Mouse (Mus musculus) embryonic facial prominence, embryonic 10.5 days (tissue): ENCODE measurements around the gene Fam219b. TPM values are rescaled to one million over a fixed set of nuclear protein-coding genes. Genes with fewer than 3 reads are reported as not detected.

Experiments used
- DNase-seq: peaks from one replicate; pipeline ENCODE4 v3.0.0-alpha.2; 2017; ENCODE audit warnings: low spot score
- H3K27ac ChIP-seq: fragments of 300-500 bp; sonication (generic); replicated peaks from 2 replicates; pipeline ENCODE4 v1.5.1; 2016; ENCODE audit warnings: mild to moderate bottlenecking
- H3K27me3 ChIP-seq: fragments of 300-500 bp; sonication (generic); replicated peaks from 2 replicates; pipeline ENCODE4 v1.6.1; 2016; ENCODE audit warnings: low read depth, mild to moderate bottlenecking; ENCODE audit not compliant: poor library complexity, severe bottlenecking
- H3K36me3 ChIP-seq: fragments of 300-500 bp; sonication (generic); replicated peaks from 2 replicates; pipeline ENCODE4 v1.6.1; 2016; ENCODE audit warnings: mild to moderate bottlenecking, moderate library complexity
- H3K4me1 ChIP-seq: fragments of 300-500 bp; sonication (generic); 2 replicates; pipeline ENCODE4 v1.6.1; 2016
- H3K4me3 ChIP-seq: fragments of 300-500 bp; sonication (generic); 2 replicates; pipeline ENCODE4 v1.5.1; 2016; ENCODE audit warnings: mild to moderate bottlenecking, moderate library complexity
- H3K9me3 ChIP-seq: fragments of 300-500 bp; sonication (generic); 2 replicates; pipeline ENCODE4 v1.6.1; 2016; ENCODE audit warnings: mild to moderate bottlenecking
- WGBS: fragments of 180-500 bp; shearing (Covaris S2); methylation state at CpG from one replicate; pipeline ENCODE4 v1.1.7; 2016; 5-methylcytosine and 5-hydroxymethylcytosine counted together
- polyA plus RNA-seq: library from polyadenylated mRNA; unstranded; fragments of >200 nt; fragmentation: Nextera tagmentation; extraction: Ambion mirVana; gene quantifications from 2 replicates; pipeline ENCODE4 v1.2.1, GENCODE M21; 2016

Gene Fam219b
- polyA plus RNA-seq, 1 experiment from 2014 or later = 17.7 TPM

GRCm38 (mm10) chr9:57577144-57577849, 40.0 kb downstream of the Fam219b start:
- 0 out of 2 replicates have a peak, but pooled peaks cover 6% of the 10 kb centered on the region for H3K4me1 ChIP-seq
- no peak for DNase-seq
- no peaks in the 10 kb centered on the region for H3K27me3 ChIP-seq
- H3K27ac ChIP-seq = no peak overlapping the region
- WGBS = 83% methylated on average over 6 of the region's 6 CpGs
- no peak overlapping the region for H3K4me3 ChIP-seq
- H3K36me3 ChIP-seq = peaks cover 63% of the 10 kb centered on the region
- H3K9me3 ChIP-seq = no peaks in the 10 kb centered on the region

GRCm38 (mm10) chr9:57584991-57585390, 47.7 kb downstream of the Fam219b start:
- Histone ChIP-seq H3K4me1 (peaks cover 18% of the 10 kb centered on the region), H3K27ac (no peak overlapping the region), H3K9me3 (no peaks in the 10 kb centered on the region), H3K36me3 (peaks cover 76% of the 10 kb centered on the region), H3K27me3 (no peaks in the 10 kb centered on the region), H3K4me3 (no peak overlapping the region)
- 81% methylated on average over 3 of the region's 3 CpGs for WGBS
- DNase-seq = no peak

GRCm38 (mm10) chr9:57589224-57590126, 52.1 kb downstream of the Fam219b start, which contains the start of gene Ulk3:
Ulk3 (plus strand) TSS chr9:57589452.
- peak; percentile 82 for DNase-seq
- Histone ChIP-seq H3K4me3 (peak within 1 kb of the TSS; percentile 90), H3K9me3 (no peaks in the 10 kb centered on the region), H3K27me3 (peaks cover 12% of the 10 kb centered on the region; the same call in 1 of the 2 replicates), H3K4me1 (peaks cover 37% of the 10 kb centered on the region), H3K36me3 (peaks cover 49% of the 10 kb centered on the region), H3K27ac (peak within 1 kb of the TSS; percentile 86)
- WGBS = under 1% methylated on average over 58 of the region's 58 CpGs

- peak overlapping the region; percentile 90; the same call in 1 of the 2 replicates for H3K4me3 ChIP-seq
Measured at GRCm38 (mm10) chr9:57590726-57591125, 53.4 kb downstream of the Fam219b start.

More at GRCm38 (mm10) chr9:57590726-57591125, 53.4 kb downstream of the Fam219b start:
- Histone ChIP-seq H3K4me1 (peaks cover 37% of the 10 kb centered on the region), H3K27ac (no peak overlapping the region), H3K9me3 (no peaks in the 10 kb centered on the region), H3K27me3 (peaks cover 12% of the 10 kb centered on the region; the same call in 1 of the 2 replicates), H3K36me3 (peaks cover 51% of the 10 kb centered on the region)
- WGBS = 31% methylated on average over 5 of the region's 5 CpGs
- DNase-seq = no peak

Other genes starting within 250 kb of the Fam219b start
- gene Ppcdc, start 97.4 kb upstream of the Fam219b start, polyA plus RNA-seq = 20.8 and 25.4 TPM in 2 replicates
- 9.3 and 9.6 TPM in 2 replicates for gene Scamp5, start 69.5 kb upstream of the Fam219b start, polyA plus RNA-seq
- 1.6 and 1.7 TPM in 2 replicates for gene Rpp25, start 33.5 kb upstream of the Fam219b start, polyA plus RNA-seq
- 664 and 702 TPM in 2 replicates for gene Cox5a, start 16.3 kb upstream of the Fam219b start, polyA plus RNA-seq
- gene Mpi, start 15.2 kb downstream of the Fam219b start, polyA plus RNA-seq = 58.7 and 61.7 TPM in 2 replicates
- gene Scamp2, start 23.4 kb downstream of the Fam219b start, polyA plus RNA-seq = 44.1 and 45.3 TPM in 2 replicates
- gene Ulk3, start 51.9 kb downstream of the Fam219b start, polyA plus RNA-seq = 13.3 and 16.4 TPM in 2 replicates
- 1.6 and 1.8 TPM in 2 replicates for gene Cplx3, start 68.8 kb downstream of the Fam219b start, polyA plus RNA-seq
- gene Lman1l, start 83.2 kb downstream of the Fam219b start, polyA plus RNA-seq = not detected in 2 replicates
- gene Csk, start 116.1 kb downstream of the Fam219b start, polyA plus RNA-seq = 33.2 and 38.3 TPM in 2 replicates
- gene Cyp1a2, start 146.2 kb downstream of the Fam219b start, polyA plus RNA-seq = not detected in 2 replicates
- gene Cyp1a1, start 150.4 kb downstream of the Fam219b start, polyA plus RNA-seq = 0.07 TPM in 1 of 2 replicates, not detected in the other
- gene Edc3, start 171.0 kb downstream of the Fam219b start, polyA plus RNA-seq = 45.5 and 46.7 TPM in 2 replicates
- gene Clk3, start 228.3 kb downstream of the Fam219b start, polyA plus RNA-seq = 93.6 and 94.8 TPM in 2 replicates